Mouse (Mus musculus): ENCODE measurements around the gene Cdh23.

DNA sequence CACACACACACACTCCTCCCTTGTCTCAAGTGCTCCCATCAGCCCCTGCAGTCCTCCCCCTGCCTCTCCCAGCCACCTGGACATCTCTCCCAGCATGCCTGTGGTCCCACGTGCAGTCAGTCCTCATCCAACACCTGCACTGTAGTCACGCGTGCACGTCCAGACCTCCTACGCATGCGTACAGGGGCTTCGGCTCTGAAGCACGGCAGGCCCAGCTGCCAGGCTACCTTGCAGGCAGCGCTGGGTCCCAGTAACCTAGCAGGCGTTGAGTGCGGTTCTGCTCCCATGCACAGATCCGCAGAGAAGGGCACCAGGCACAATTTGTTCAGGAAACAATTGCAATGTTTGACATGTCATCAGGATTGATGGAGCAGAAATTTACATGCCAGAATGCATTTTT lies 249.1 kb downstream of the Cdh23 start:
- no peak for TF ChIP-seq CTCF (IDR thresholded peaks at IDR 0.05; ENCODE audit: control insufficient read depth, insufficient read depth, insufficient read length)
- TF ChIP-seq USF1 (IDR thresholded peaks at IDR 0.05; ENCODE audit: low read depth) = no peak
- TF ChIP-seq MYOG (IDR thresholded peaks at IDR 0.05; ENCODE audit: control insufficient read depth, extremely low read depth, insufficient read length) = no peak

All from C2C12 (cell line).